Mouse (Mus musculus) stomach, postnatal 0 days (tissue): ENCODE measurements at regions not wholly inside any gene's neighbourhood (a gene's known extent, or its start where the extent isn't known, plus 50 kb on each side); places are given as distances from the start of the nearest gene placed in this dataset.

Source experiments
- CTCF ChIP-seq: IDR thresholded peaks from 2 replicates; pipeline ENCODE4 v1.5.1; 2016; ENCODE audit warnings: antibody characterized with exemption, low read depth, mild to moderate bottlenecking, moderate library complexity
- EP300 ChIP-seq: optimal IDR thresholded peaks from 2 replicates; pipeline ENCODE3; 2016; ENCODE audit warnings: antibody characterized with exemption

DNA sequence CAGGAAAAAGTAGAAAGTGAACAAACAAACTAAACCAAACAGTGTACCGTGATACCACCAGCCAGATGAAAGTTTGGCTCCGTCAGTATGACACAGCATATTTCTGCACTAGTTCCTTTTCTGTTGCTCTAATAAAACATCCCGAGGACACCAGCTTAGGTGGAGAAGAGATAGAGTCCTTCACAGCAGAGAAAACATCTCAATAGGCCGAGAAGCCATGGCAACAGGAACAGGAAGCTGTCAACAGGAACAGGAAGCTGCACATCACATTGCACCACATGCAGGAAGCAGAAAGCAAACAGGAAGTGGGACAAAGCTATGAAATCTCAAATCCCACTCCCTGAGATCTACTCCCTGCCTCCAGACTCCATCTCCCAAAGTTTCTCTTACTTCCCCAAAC lies 71.4 kb upstream of the Gli2 start:
- no peak for TF ChIP-seq CTCF
- TF ChIP-seq EP300: no peak
